Mouse (Mus musculus): ENCODE measurements around the gene Foxp4. TPM values are rescaled to one million over a fixed set of nuclear protein-coding genes. Genes with fewer than 3 reads are reported as not detected.
A peak's percentile ranks its signal among the peaks of the same experiment; 100 is the strongest.

Foxp4 gene
- polyA plus RNA-seq, 1 experiment, result 100 TPM

DNA sequence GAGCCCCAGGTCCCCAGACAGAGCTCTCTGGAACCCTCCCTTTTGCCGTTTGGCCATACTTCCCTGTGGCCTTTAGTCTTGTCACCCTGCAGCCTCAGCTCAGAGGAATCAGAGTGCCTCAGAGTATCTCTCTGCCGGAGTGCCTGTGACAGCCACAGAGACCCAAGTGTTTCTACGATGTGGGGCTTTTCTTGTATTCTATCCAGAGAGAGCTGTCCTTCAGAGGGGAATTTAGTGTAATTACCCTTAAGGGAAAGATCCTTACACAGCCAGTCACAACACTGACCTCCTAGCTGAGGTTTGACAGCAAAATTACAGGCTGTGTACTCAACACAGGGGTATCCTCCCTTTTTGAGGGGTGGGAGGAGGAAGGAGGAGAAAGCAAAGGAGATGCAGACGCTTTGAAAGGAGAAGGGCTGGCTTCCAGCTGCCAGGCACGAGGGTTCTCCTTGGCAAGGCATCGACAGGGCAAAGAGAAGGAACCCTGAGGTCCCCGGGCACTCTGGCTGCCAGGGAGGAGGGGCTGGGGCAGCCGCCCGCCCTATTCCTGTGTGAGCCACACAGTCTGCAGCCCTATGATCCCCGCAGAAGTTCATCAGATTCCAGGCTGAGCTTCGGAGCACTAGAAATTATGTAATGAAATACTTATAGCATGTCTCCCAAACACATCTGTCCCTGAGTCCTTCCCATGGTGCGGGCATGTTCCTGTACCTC, 28.1 kb upstream of the Foxp4 start:
- no peaks in the 10 kb centered on the region for H3K4me1 ChIP-seq (ENCODE audit: control insufficient read depth, insufficient read depth, low read length)
- TF ChIP-seq CTCF (IDR thresholded peaks at IDR 0.05; ENCODE audit: insufficient read depth, low read length) (no peak), POLR2A (IDR thresholded peaks at IDR 0.05; ENCODE audit: borderline replicate concordance, extremely low read depth, low read depth, low read length) (no peak)
- 25% methylated on average over 12 of the region's 12 CpGs for WGBS
- no peak overlapping the region for H3K4me3 ChIP-seq (replicated peaks; ENCODE audit: extremely low read depth, low read depth, low read length)
- peak; percentile 20 for DNase-seq

DNA sequence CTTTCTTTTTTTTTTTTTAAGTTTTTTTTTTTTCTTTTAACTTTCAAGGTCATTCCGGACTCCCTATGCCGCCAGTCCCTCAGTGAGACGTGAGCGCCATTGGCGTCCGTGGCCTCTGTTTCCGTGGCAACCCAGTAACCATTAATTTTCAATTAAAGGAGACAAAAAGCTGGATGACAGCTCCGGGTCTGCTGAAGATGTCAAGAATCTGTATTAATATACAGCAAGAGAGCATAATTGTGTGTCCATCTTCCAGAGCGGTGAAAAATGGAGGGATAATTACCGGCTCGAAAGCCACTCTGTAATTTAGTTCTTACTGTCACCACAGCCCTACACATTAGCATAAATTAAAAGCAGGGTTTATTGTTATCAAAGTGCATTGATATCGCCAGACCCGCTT, 27.0 kb upstream of the Foxp4 start:
- H3K4me3 ChIP-seq (replicated peaks; ENCODE audit: extremely low read depth, low read depth, low read length), result no peak overlapping the region
- 0 out of 2 replicates have a peak, but pooled peaks cover 3% of the 10 kb centered on the region for H3K4me1 ChIP-seq (ENCODE audit: control insufficient read depth, insufficient read depth, low read length)
- TF ChIP-seq CTCF (IDR thresholded peaks at IDR 0.05; ENCODE audit: insufficient read depth, low read length) (no peak), POLR2A (IDR thresholded peaks at IDR 0.05; ENCODE audit: borderline replicate concordance, extremely low read depth, low read depth, low read length) (no peak)
- DNase-seq, result no peak
- WGBS, result 83% methylated on average over 13 of the region's 13 CpGs

- no peak for DNase-seq
- H3K4me3 ChIP-seq (replicated peaks; ENCODE audit: extremely low read depth, low read depth, low read length), result no peak overlapping the region
- no peak for TF ChIP-seq CTCF (IDR thresholded peaks at IDR 0.05; ENCODE audit: insufficient read depth, low read length)
- no peak for TF ChIP-seq POLR2A (IDR thresholded peaks at IDR 0.05; ENCODE audit: borderline replicate concordance, extremely low read depth, low read depth, low read length)
- WGBS, result 87% methylated on average over 5 of the region's 5 CpGs
- H3K4me1 ChIP-seq (ENCODE audit: control insufficient read depth, insufficient read depth, low read length), result 0 out of 2 replicates have a peak, but pooled peaks cover 3% of the 10 kb centered on the region
Measured at GRCm38 (mm10) chr17:47950831-47951230, 26.4 kb upstream of the Foxp4 start.

DNA sequence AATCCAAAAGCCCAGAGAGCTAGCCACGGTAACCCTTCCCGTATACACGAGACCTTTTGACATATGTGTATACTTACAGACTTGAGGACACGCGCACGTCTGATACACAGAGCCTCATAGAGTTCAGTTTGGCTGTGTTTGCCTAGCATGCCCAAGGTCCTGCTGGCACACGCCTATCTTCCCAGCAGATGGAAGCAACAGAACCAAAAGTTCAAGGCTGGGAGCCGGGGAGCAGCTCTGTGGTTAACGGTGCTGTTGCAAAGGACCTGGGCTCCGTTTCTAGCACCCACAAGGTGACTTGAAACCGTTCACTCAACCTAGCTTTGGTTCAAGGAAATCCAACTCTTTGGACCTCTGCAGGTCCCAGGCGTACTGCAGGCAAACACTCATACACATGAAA, 25.0 kb upstream of the Foxp4 start:
- no peak for DNase-seq
- 0 out of 2 replicates have a peak, but pooled peaks cover 3% of the 10 kb centered on the region for H3K4me1 ChIP-seq (ENCODE audit: control insufficient read depth, insufficient read depth, low read length)
- no peak overlapping the region for H3K4me3 ChIP-seq (replicated peaks; ENCODE audit: extremely low read depth, low read depth, low read length)
- WGBS, result 87% methylated on average over 12 of the region's 12 CpGs
- no peak for TF ChIP-seq POLR2A (IDR thresholded peaks at IDR 0.05; ENCODE audit: borderline replicate concordance, extremely low read depth, low read depth, low read length)
- TF ChIP-seq CTCF (IDR thresholded peaks at IDR 0.05; ENCODE audit: insufficient read depth, low read length), result no peak

DNA sequence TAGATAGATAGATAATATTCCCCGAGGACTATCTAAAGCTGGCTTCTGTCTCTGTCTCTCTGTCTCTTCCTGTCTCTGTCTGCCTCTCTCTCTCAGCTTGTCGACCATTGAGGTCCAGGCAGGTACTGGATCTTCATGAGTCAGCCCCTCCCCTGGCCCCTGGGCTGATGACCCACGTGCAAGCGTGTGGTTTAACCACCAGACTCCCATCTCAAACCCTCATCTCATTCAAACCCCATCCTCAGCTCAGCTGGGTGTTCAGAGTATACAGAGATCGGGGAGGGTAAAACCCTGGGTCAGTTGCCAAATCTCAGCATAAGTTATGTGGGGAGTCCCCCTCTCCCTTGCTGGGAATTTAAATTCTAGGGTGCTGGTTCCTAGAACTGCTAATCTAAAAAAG, 24.3 kb upstream of the Foxp4 start:
- DNase-seq, result no peak
- 0 out of 2 replicates have a peak, but pooled peaks cover 3% of the 10 kb centered on the region for H3K4me1 ChIP-seq (ENCODE audit: control insufficient read depth, insufficient read depth, low read length)
- TF ChIP-seq POLR2A (IDR thresholded peaks at IDR 0.05; ENCODE audit: borderline replicate concordance, extremely low read depth, low read depth, low read length) (no peak), CTCF (IDR thresholded peaks at IDR 0.05; ENCODE audit: insufficient read depth, low read length) (no peak)
- H3K4me3 ChIP-seq (replicated peaks; ENCODE audit: extremely low read depth, low read depth, low read length), result no peak overlapping the region
- WGBS, result 75% methylated on average over 5 of the region's 5 CpGs

GRCm38 (mm10) chr17:47946921-47947420, 22.5 kb upstream of the Foxp4 start:
- 24% methylated on average over 14 of the region's 14 CpGs for WGBS
- DNase-seq, result peak; percentile 26
- Histone ChIP-seq H3K4me1 (ENCODE audit: control insufficient read depth, insufficient read depth, low read length) (0 out of 2 replicates have a peak, but pooled peaks cover 3% of the 10 kb centered on the region), H3K4me3 (replicated peaks; ENCODE audit: extremely low read depth, low read depth, low read length) (no peak overlapping the region)
- TF ChIP-seq POLR2A (IDR thresholded peaks at IDR 0.05; ENCODE audit: borderline replicate concordance, extremely low read depth, low read depth, low read length) (no peak), CTCF (IDR thresholded peaks at IDR 0.05; ENCODE audit: insufficient read depth, low read length) (no peak)

- H3K4me1 ChIP-seq (ENCODE audit: control insufficient read depth, insufficient read depth, low read length), result 0 out of 2 replicates have a peak, but pooled peaks cover 3% of the 10 kb centered on the region
- H3K4me3 ChIP-seq (replicated peaks; ENCODE audit: extremely low read depth, low read depth, low read length), result no peak overlapping the region
- TF ChIP-seq POLR2A (IDR thresholded peaks at IDR 0.05; ENCODE audit: borderline replicate concordance, extremely low read depth, low read depth, low read length) (no peak), CTCF (IDR thresholded peaks at IDR 0.05; ENCODE audit: insufficient read depth, low read length) (no peak)
- DNase-seq, result no peak
- WGBS, result 86% methylated on average over 3 of the region's 3 CpGs
Measured at GRCm38 (mm10) chr17:47946111-47946510, 21.7 kb upstream of the Foxp4 start.

GRCm38 (mm10) chr17:47943103-47943870, 18.8 kb upstream of the Foxp4 start:
- DNase-seq, result no peak
- Histone ChIP-seq H3K4me3 (replicated peaks; ENCODE audit: extremely low read depth, low read depth, low read length) (no peak overlapping the region), H3K4me1 (ENCODE audit: control insufficient read depth, insufficient read depth, low read length) (0 out of 2 replicates have a peak, but pooled peaks cover 3% of the 10 kb centered on the region)
- TF ChIP-seq POLR2A (IDR thresholded peaks at IDR 0.05; ENCODE audit: borderline replicate concordance, extremely low read depth, low read depth, low read length) (no peak), CTCF (IDR thresholded peaks at IDR 0.05; ENCODE audit: insufficient read depth, low read length) (no peak)
- WGBS, result 35% methylated on average over 9 of the region's 9 CpGs

GRCm38 (mm10) chr17:47942008-47942407, 17.6 kb upstream of the Foxp4 start:
- no peak overlapping the region for H3K4me3 ChIP-seq (replicated peaks; ENCODE audit: extremely low read depth, low read depth, low read length)
- H3K4me1 ChIP-seq (ENCODE audit: control insufficient read depth, insufficient read depth, low read length), result 0 out of 2 replicates have a peak, but pooled peaks cover 3% of the 10 kb centered on the region
- no peak for TF ChIP-seq POLR2A (IDR thresholded peaks at IDR 0.05; ENCODE audit: borderline replicate concordance, extremely low read depth, low read depth, low read length)
- no peak for TF ChIP-seq CTCF (IDR thresholded peaks at IDR 0.05; ENCODE audit: insufficient read depth, low read length)
- 80% methylated on average over 4 of the region's 4 CpGs for WGBS
- no peak for DNase-seq

Data from lung, adult 2 months (tissue).